Mouse (Mus musculus) inflammation-experienced regulatory T-cells, adult 6 months (primary cell): ENCODE measurements around the gene 2010111I01Rik. TPM values are rescaled to one million over a fixed set of nuclear protein-coding genes. Genes with fewer than 3 reads are reported as not detected.
A peak's percentile ranks its signal among the peaks of the same experiment; 100 is the strongest.
"Not testable (repeated sequence)": the region's sequence is repeated elsewhere in the genome, so short reads cannot be mapped to it uniquely, and the experiment has no call there.

Experiments used
- ATAC-seq: one replicate; pipeline ENCODE4 v1.8.0; 2017
- polyA plus RNA-seq, 3 experiments: library from polyadenylated mRNA; unstranded; fragments of 100-300 nt; shearing (Covaris generic); gene quantifications; one replicate each; pipeline ENCODE4 v1.2.1; 2017

Gene 2010111I01Rik
- polyA plus RNA-seq, 3 experiments from 2014 or later = 191 to 238 (median 213) TPM

DNA sequence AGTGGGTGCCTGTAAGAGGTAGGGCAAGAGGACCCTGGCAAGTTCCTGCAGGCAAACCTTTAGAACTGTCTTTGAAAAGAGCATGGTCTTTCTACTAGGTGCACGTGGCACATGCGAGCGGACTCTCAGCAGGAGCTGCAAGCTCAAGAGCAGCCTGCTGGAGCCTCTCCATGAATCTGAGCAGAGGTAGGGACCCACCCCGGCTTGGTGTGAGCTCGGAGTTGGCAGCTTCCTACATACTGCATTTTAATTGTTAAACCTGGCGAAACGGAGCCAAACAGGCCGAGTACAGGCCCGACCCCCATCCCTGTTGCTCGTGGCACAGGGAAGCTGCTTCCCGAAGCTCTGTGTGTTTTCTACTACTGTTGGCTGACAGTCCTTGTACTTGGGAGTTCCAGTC lies 331.6 kb downstream of the 2010111I01Rik start:
- ATAC-seq = no peak

DNA sequence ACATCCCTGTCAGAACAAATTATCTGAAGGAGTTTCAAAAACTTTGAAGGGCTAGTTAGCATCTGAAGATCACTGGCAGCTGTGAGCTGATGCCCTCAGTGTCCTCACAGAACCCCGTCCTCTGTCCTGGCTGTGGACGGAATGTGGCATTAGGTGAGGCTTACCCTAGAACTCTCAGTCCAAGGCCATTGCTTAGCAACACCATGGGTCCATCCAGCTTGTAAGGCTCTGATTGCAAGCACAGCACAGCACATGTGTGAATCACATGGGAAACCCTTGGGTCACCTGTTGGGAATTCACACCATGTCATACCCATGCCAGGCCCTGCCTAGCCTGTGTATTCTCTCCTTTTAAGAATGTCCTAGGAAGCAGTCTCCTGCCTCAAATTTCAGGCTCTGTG lies 332.3 kb downstream of the 2010111I01Rik start:
- ATAC-seq = no peak

DNA sequence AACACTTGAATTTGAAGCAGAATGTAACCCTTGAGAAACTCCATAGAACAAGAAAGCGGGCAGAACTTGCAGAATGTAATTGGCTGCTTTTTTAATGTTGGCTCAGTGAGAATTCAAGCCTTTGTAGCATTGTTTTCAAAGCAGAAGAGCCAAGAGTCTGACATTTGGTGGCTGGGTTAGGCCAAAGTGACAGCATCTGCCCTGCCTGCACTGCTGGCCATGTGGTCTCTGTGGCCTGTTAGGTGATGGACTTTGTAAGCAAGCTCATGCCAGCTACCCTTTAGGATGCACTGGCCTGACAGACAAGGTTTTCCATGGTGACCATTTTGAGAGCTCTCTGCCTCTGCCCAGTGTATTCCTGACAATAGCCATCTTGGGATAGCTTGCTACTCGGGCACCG lies 333.2 kb downstream of the 2010111I01Rik start:
- ATAC-seq = no peak

DNA sequence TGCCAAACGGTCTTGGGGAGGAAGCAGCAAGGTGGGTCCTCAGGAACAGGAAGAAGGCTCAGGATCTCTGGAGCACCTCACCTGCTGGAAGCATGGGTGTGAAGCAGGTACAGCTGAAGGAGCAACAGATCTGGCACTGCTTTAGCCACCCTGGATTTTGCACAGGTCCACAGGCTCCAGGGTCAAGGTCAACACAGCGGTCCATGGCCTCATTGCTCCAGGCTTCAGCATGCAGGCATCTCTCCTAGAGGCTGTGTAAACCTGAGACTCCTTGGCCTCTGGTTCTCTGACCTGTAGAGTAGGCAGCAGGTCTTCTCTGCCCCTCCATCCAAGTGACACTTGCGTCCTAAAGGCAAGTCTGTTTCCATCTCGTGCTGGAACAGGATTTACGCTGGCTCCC lies 334.2 kb downstream of the 2010111I01Rik start:
- no peak for ATAC-seq

DNA sequence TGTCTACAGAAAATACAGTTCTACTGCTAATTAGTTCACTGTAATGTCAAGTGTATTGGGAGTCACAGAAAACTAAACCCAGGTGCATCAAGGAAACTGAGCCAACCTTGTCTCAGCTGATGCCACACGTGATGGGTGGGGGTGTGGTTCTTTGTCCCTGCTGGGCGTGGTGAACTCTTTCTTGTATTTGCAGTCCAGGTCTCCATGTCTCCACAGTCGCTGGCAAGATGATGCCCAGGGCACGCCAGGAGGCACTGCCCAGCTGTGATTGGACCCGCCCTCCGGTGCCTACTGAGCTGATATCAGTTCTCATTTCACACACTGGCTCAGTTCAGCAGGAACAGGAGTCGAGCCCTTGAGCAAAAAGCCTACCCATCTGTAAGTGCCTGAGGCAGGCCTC lies 336.2 kb downstream of the 2010111I01Rik start:
- ATAC-seq = no peak

DNA sequence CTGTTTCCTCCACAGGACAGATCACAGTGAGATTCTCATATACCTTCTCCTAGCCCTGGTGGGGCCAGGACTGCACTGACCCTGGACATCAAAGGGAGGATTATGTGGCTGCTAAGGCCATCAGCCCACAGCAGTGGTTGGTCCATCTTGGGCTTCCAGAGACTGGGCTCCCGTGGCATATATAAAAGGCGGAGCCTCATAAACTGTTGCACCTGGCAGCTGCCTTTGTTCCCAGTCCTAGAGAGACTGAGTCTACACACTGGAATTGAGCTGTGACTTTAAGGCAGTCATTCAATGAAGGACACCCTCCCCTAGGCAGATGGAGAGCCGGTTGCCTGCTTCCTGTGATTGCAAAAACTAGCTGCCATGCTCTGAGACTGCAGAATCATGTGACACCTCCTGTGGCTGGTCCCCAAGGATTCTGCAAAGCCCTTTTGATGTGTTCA lies 337.1 kb downstream of the 2010111I01Rik start:
- ATAC-seq = no peak

DNA sequence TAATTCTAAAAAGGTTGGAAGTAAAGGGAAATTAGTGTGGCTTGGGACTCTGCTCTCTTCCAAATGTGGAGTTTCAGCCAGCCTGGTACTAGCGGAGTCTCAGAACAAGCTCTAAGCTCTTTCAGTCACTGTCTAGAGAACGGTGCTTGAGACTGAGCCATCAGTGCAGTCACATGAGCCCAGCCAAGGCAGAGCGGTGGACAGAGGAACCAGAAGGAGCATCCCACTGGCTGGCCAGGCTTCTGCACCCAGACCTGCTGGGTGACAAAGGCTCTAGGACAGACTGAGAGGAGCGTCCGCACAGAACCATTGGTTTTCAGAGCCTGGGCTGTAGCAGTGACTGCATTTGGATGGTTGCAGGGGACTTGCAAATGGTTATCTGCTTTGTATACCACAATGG lies 337.7 kb downstream of the 2010111I01Rik start:
- ATAC-seq = no peak

DNA sequence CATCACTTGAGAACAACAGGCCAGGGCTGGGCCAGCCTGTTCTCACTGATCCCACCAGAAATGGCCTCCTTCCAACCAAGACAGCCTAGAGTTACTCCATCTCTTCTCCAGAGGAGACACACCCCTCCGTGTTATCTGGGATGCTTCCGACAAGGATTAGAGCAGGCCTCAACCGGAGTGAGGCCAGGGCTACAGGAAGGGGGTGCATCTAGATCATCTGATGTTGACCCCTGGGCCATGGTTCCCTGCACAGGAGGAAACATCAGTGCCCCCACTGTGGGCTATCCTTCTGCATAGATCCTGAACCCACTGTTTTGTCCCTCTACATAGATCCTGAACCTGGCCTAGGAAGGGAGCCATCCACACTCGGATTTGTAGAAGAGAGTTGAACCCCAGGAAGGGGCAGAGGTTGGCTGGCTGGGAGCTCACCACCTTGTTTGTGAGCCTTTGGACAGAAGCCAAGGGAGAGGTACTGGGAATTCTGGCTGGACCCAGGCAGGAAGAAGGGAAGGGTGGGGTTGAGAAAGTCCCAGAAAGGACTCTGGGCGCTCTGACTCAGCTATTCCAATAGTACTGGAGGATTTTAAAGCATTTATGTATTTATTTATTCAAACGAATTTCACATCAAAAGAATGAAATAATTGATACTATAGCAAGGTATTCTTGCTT lies 339.6 kb downstream of the 2010111I01Rik start:
- ATAC-seq = no peak

DNA sequence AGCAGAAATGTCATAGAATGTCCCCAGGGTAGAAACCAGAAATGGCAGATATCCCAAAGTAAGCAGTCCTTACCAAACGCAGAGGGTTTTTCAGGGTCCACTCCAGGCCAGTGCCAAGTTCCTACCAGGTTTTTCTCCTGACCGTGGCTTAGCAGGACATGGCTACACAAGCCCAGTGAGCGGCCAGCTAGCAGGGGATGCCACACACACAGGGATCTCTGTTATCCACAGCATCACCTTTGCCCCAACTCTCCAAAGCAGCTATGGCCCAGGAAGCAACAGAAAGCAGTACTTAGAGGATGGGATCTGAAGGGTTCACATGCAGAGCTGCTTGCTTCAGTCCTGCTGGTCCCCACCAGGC lies 340.1 kb downstream of the 2010111I01Rik start:
- ATAC-seq = no peak

DNA sequence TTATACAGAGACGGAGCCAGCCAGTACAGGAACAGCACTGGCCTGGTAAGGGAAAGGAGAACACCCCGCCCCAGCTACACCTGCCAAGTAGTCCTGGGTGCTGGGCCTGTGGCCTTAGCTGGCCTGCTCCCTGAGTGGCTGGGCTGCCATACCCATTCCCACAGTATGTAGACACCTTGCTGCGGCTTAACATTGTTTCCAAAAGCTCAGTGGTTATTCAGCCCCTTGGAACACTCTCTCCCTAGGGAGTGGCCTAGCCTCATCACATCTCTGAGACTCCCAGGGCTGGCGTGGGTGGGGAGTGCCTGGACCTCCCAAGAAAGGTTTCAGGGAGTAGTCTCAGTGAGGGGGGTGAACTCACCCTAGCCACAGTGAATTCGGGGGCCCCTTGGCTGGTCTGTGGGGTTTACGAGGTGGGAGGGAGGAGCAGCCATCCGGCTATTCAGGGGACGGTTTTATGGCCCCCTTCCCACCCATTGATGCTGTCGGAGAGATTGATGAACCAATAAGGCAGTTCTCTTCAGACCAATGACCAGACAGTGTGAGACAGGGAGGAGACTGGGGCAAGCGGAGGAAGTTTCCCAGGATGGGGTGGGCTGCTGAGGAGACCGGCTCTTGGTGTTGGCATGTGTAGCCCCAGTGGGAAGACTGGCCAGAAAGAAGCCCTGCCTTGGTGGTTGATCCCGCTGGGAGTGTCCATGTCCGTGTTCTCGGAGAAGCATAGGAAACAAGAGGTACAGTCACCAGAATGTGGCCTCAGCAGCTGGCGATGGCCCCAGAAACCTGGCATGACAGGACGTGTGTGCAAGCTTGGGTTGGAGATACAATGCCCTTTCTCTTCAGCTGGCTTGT lies 340.7 kb downstream of the 2010111I01Rik start:
- no peak for ATAC-seq

DNA sequence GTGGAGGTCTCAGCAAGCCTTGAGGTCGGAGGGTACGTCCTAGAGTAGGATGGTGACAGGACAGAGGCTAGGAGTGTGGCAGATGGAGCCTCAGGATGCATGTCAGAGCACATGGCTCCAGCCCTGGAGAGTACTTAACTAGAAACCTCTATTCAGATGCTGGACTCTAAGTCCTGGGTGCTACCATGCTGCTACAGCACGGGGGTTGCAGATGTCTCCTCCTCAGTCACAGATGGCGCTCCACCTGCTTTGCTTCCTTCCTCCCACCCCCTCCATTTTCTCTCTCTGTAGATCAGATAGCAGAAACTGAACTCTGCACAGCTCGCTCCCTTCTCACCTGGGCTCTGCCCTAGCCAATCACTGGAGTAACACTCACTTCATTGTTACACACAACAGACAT lies 342.1 kb downstream of the 2010111I01Rik start:
- ATAC-seq = no peak

DNA sequence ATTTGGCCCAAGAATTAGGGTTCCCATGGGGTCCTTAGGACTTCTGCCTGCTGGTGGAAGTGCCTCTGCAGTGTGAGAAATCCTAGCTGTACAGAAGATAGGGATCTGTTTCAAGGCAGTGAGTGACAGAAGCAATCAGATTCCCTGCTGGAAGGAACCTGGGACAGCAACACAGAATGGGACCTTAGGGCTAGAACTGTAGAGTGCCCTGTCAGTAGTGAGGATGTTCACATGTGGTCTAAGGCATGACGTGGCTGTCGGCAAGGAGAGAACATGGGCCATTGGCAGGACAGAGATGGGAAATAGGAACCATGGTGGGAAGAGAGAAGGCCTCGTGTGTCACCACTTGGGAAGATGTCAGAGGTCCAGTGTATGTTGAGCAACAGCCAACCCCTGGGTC lies 344.9 kb downstream of the 2010111I01Rik start:
- ATAC-seq = no peak

DNA sequence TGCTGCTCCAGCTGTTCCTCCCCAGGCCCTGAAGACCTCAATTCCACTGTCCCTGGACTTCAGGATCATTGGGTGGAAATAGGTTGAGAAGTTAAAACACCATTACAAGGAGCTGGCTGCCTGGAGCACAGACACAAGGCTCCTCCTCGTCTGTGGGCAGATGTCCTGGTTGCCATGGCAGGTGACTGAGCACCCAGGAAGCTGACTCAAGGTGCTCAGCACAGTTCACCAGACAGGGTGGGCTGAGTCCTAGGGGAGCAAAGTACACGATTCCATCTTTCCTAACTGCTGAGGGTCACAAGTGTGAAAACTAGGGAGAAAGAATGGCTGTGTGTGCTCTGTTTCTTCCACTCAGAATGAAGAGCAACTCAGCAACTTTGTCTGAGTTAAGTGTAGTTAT lies 346.5 kb downstream of the 2010111I01Rik start:
- no peak for ATAC-seq

DNA sequence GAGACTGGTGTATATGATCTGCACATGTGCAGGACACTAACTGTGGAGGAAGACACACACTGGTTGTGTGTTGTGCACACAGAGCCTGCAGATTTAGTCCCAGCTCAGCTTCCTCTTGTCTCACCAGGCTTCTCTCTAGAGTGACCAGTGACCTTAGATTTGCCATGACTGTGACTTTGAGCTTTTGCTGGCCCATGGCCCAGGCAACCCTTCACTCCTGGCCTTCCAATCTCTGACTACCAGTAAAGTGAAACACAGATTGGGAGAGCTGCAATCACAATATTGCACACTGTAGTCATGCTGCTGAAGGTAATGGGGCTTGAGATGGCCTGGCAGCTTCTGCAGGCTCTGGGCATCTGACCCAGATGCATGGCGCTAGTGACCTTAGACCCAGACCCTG lies 348.6 kb downstream of the 2010111I01Rik start:
- ATAC-seq = no peak

DNA sequence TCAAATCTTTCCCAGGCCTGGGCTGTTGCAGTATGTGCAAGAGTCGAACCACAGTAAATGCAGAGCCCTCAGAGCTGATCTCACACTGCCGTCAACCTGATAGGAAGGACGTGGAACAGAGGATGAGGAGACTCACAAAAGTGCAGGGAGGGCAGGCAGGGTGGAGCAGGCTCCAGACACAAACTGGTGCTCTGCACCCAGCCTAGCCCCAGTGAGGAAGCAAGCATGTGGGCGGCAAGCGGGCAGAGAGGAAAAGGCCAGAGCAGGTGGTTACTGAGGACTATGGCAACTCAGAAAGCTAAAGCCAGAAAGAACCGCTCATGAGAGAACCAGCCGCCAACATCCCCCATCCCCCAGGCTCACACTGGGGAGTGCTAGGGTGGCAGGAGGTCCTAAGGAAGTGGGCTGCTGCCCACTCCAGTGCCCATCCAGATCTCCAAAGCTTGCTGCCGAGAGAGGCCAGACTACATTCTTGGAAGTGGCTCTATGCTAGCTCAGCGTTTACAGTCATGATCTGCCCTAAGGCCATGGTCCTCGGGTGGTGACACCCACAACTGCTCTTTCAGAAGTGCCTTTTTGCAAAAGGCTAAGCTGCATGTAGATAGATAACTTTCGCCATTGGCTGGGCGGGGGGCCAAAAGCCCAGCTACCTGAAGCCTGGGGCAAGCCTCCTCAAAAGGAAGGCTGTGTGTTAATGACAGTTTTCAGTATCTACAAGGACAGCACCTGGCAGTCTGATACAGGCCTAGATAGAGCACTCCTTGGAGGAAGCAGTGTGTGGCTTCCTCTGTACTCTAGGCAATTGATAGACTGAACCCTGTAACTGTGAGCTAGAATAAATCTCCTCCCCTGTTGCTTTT lies 349.3 kb downstream of the 2010111I01Rik start:
- peak; percentile 20 for ATAC-seq

DNA sequence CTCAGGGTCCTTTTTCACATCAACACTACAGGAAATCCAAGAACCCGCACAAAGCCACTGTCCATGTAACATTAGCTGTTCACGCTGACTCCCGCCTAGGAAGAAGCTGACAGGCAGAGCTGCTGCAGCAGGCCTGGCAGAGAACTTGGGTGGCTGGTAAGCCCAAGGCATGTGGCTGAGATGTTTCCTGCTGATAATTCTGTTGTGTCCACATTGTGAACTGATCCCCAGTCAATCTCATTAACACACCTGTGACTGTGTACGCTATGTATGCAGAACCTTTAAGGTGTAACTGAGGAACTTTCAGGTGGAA lies 349.9 kb downstream of the 2010111I01Rik start:
- no peak for ATAC-seq

DNA sequence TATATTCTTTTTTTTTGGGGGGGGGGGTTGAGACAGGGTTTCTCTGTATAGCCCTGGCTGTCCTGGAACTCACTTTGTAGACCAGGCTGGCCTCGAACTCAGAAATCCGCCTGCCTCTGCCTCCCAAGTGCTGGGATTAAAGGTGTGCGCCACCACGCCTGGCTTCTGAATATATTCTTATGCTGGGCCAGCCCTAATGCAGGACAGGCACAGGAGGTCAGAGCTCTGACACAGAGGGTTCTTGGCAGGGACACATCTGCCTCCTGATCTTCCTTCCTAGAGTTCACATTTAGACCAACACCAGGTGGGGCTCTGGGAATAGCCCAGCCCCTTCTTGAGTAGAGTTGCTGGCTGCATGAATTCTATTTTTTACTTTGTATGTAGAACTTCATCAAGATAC lies 350.4 kb downstream of the 2010111I01Rik start:
- ATAC-seq = not testable (repeated sequence)

DNA sequence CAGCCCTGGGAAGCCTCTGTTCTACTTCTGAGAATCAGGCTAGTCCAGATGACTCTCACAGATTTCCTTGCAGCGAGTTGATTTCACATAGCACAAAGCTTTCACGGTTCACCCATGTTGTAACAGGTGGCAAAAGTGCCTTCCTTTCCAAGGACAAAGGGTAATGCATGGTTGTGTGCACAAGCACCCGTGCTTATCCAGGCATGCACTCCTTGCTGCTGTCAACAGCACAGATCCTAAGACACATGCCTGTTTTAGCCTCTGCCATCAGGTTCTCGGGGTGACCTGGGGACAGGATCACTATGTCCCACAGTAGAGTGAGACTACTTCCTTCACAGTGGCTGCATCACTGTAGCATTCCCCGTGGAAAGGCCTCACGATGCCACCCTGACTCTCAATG lies 351.1 kb downstream of the 2010111I01Rik start:
- no peak for ATAC-seq

DNA sequence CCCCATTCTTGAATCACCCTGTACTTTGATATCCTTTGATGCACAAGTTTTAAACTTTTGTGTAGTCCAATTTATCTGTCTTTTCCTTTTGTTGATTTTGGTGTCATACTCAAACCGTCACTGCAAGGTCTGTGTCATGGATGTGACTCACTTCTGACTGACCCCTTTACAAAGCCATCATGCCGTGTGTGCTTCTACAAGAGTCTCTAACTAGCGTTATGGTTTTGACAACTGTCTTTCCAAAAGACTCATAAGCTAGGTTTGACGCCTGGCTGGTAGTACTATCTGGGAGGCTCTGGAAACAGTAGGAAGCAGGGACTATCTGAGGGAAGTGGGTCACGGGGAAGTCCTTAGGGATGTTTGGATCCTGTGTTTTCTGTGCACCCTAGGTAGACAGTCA lies 351.7 kb downstream of the 2010111I01Rik start:
- ATAC-seq = no peak

DNA sequence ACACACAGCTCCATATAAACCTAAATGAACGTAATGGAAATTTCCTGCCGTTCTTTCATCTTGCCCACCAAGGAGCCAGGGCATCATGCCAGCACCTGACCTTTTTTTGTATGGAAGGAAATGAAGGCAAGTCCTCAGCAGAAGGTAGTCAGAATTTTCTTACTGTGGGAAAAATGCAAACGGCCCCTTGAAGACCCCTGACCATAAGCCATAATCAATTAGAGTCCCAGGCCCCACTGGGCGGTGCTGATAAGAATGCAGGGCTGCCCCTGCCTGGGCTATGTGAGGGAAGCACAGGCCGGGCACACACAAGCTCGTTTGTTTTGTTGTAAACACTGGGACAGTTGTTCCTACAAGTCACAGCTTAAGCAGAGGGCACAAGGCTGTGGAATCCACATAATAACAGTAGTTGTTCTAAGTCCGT lies 353.0 kb downstream of the 2010111I01Rik start:
- ATAC-seq = no peak

DNA sequence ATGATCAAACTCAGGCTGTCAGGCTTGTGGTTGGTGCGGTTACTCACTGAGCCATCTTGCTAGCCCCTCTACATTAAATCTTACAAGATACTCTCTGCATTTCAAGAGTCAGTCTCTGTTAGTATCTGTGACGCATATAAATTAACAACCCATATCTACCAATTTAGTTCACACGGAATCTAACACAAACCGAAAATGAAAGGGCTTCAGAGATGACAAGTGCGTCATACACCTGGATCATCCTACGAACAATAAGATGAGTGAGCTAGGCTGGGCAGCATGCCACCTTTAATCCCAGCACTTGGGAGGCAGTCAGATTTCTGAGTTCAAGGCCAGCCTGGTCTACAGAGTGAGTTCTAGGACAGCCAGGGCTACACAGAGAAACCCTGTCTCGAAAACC lies 355.1 kb downstream of the 2010111I01Rik start:
- ATAC-seq = peak; percentile 48

DNA sequence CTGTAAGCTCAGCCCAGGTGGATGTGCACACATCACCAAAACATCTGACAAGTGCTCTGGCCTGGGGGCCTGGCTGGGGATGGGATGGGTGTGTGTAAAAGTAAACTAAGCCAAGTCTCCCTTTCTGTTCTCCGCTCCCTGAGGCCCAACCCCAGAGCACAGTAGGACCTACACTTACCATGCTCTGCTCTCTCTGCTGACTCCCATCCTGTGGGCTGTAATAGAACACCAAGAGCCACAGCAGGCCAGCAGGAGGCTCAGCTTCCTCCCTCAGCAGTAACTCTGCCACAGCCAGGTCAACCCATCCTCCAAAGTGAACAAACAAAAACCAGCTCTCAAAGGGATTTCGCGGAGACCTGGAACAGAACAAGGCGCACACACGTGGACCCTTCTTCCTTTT lies 357.0 kb downstream of the 2010111I01Rik start:
- ATAC-seq = no peak

DNA sequence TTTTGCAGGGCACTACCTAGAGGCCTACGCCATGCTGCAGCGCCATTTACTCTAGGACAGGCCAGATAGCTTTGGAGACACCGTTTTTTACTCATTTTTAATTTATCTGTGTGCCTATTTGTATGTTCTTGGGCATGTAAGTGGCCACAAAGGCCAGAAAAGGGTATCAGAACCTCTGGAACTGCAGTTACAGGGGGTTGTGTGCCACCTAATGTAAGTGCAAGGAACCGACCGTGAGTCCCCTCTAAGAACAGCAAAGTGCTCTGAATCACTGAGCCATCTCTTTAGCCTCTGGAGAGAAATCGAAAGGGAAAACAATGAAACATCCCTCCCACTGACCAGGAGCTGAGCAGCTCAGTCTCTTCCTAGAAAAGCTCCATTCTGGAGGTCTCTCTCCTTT lies 358.1 kb downstream of the 2010111I01Rik start:
- no peak for ATAC-seq
